Mouse (Mus musculus): Measurements from ENCODE around the gene Gipc2.

The Gipc2 gene

GRCm38 (mm10) chr3:152081381-152081780 lies 84.6 kb downstream of the Gipc2 start:
- DNase-seq (ENCODE audit: low spot score in 2 of 2), result no peak

GRCm38 (mm10) chr3:152076088-152076487 lies 89.9 kb downstream of the Gipc2 start:
- no peak for DNase-seq (ENCODE audit: low spot score in 2 of 2)

DNA sequence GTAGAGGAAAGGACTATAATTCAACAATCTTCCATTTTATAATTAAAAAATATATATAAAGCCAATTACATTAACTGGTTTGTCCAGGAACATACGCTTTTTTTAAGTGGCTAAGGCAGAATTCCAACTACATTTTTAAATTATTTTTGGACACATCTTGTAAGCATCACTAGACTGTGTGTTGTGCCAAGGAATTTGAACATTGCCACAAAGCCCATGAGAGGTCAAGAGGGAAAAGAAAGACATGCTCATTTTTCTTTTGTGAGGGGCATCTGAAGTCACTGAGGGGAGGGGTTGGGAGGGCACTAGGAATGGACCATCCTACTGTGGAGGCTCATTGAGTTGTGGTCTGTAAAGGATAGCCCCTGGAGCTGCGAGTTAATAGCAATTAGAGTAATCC lies 97.0 kb downstream of the Gipc2 start:
- no peak for DNase-seq (ENCODE audit: low spot score in 2 of 2)

- DNase-seq (ENCODE audit: low spot score in 2 of 2), result no peak
These were observed 97.7 kb downstream of the Gipc2 start for GRCm38 (mm10) chr3:152068311-152068710.

DNA sequence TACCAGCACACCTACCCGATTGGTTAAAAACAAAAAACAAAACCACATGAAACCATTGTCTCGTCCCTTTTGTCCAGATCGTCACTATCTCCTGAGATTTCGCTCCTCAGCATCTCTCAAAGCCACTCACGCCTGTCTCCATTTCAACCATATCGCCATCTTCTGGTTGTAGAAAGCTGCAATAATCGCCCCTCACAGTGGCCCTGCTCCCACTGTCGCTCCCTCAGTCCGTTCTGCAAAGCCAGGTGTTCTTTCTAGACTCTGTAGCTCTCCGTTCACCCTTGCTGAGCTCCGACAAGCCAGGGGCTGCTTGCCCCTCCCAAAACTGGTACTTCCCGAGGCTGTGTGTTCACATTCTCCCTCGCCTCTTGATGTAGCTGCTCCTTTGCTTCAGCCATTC lies 99.3 kb downstream of the Gipc2 start:
- DNase-seq (ENCODE audit: low spot score in 2 of 2), result peak; percentile 34 to 36

DNA sequence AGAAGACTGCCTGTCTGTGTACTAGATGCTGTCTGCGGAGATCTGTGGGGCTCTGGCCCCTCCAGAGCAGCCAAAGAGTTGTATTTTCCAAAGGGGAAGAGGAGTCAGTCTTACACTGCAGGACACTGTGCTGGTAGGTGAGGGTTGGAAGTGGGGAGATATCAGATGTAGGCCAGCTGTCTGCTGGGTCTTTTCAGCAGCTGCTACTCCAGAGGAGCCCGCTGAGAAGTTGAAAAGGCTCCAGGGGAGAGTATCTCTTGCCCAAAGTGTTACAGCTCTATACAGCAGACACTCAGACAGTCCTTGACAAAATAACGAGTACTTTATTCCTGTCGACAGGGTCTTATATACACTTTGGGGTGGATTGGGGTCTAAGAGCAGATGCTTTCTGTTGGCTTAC lies 100.2 kb downstream of the Gipc2 start:
- no peak for DNase-seq (ENCODE audit: low spot score in 2 of 2)

DNA sequence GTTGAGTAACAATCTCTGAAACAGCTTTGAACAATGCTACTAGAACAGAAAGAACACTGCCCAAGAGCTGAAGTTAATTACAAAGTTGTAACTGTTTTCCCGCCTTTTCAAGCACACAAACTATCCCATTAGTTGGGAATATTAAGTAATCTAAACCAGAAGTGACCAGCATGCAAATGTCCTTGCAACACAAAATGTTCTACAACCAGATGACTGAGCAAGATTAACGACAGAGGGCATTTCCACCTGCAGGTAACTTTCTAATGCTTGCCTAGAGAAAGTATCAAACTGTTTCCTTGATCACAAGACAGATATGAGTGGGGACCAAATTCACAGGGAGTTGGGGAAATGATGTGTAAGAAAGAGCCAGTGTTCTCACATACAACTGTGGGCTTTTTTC lies 101.9 kb downstream of the Gipc2 start:
- DNase-seq (ENCODE audit: low spot score in 2 of 2), result no peak

- no peak for DNase-seq (ENCODE audit: low spot score in 2 of 2)
These were observed 103.2 kb downstream of the Gipc2 start for GRCm38 (mm10) chr3:152062806-152063205.

DNA sequence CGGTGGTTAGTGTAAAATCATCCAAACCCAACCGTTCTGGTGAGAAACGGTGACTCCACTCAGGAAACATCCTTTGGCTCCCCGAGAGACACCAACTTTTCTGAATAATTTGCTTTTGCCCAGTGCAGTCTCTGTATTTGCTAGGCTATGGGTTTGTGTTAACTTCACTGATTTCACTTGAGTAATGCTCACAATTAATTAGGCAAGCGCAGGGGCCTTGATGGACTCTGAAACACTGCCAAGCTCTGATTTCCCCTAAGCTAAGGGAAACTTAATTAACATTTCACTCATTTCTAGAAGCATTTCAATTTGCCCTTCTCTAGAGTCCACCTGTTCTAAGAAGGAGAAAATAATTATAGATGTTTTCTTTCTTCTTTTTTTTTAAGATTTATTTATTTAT lies 104.9 kb downstream of the Gipc2 start:
- DNase-seq (ENCODE audit: low spot score in 2 of 2), result no peak

- no peak for DNase-seq (ENCODE audit: low spot score in 2 of 2)
These were observed 107.8 kb downstream of the Gipc2 start for GRCm38 (mm10) chr3:152058235-152058634.

- DNase-seq (ENCODE audit: low spot score in 2 of 2), result no peak
These were observed 111.8 kb downstream of the Gipc2 start for GRCm38 (mm10) chr3:152054260-152054659.

- DNase-seq (ENCODE audit: low spot score in 2 of 2), result no peak
These were observed 114.1 kb downstream of the Gipc2 start for GRCm38 (mm10) chr3:152051959-152052358.

- no peak for DNase-seq (ENCODE audit: low spot score in 2 of 2)
These were observed 118.1 kb downstream of the Gipc2 start for GRCm38 (mm10) chr3:152047914-152048313.

- DNase-seq (ENCODE audit: low spot score in 2 of 2), result no peak
These were observed 119.1 kb downstream of the Gipc2 start for GRCm38 (mm10) chr3:152046895-152047294.

All from right cerebral cortex, postnatal 10 days (tissue).